Mouse (Mus musculus) liver, adult 2 months (tissue): ENCODE measurements around the gene Prss53.

Experiments
- CTCF ChIP-seq: fragments of 200-500 bp; IDR thresholded peaks from 2 replicates; pipeline ENCODE4 v1.5.1; 2011; ENCODE audit warnings: low read depth, low read length, control low read depth
- POLR2A ChIP-seq: fragments of 200-500 bp; IDR thresholded peaks from 2 replicates; pipeline ENCODE4 v1.6.1; 2011; ENCODE audit warnings: low read length, control low read depth; ENCODE audit not compliant: insufficient read depth; ENCODE audit errors: extremely low read depth

- peak; percentile 97 for TF ChIP-seq POLR2A
- peak; percentile 52 for TF ChIP-seq CTCF
Measured at GRCm38 (mm10) chr7:127895442-127895841, 4.7 kb upstream of the Prss53 start, which contains the start of the genes Gm21974 and Vkorc1.
